Mouse (Mus musculus): ENCODE data around the gene Gm10647.
"Not testable (repeated sequence)": the region's sequence is repeated elsewhere in the genome, so short reads cannot be mapped to it uniquely, and the experiment has no call there.

Gm10647 gene

GRCm38 (mm10) chr9:66796739-66797138 is at the start of gene Gm10647:
Gene Gm10647 (plus strand): TSS chr9:66797039.
- no peak for DNase-seq (ENCODE audit: low read depth)

- no peak for DNase-seq (ENCODE audit: low read depth)
Observed at GRCm38 (mm10) chr9:66748390-66748789, 48.4 kb upstream of the Gm10647 start.

GRCm38 (mm10) chr9:66752849-66753248 is 44.0 kb upstream of the Gm10647 start:
- no peak for DNase-seq (ENCODE audit: low read depth)

- DNase-seq (ENCODE audit: low read depth), result no peak
Observed at GRCm38 (mm10) chr9:66760991-66761390, 35.8 kb upstream of the Gm10647 start.

GRCm38 (mm10) chr9:66768721-66769120 is 28.1 kb upstream of the Gm10647 start:
- DNase-seq (ENCODE audit: low read depth), result no peak

- DNase-seq (ENCODE audit: low read depth), result no peak
Observed at GRCm38 (mm10) chr9:66769275-66769674, 27.6 kb upstream of the Gm10647 start.

- no peak for DNase-seq (ENCODE audit: low read depth)
Observed at GRCm38 (mm10) chr9:66770701-66771100, 26.1 kb upstream of the Gm10647 start.

- peak; percentile 16 for DNase-seq (ENCODE audit: low read depth)
Observed at GRCm38 (mm10) chr9:66784552-66784951, 12.3 kb upstream of the Gm10647 start.

GRCm38 (mm10) chr9:66787821-66788220 is 9.0 kb upstream of the Gm10647 start:
- DNase-seq (ENCODE audit: low read depth), result peak; percentile 63

- no peak for DNase-seq (ENCODE audit: low read depth)
Observed at GRCm38 (mm10) chr9:66794629-66795463, 2.0 kb upstream of the Gm10647 start.

- DNase-seq (ENCODE audit: low read depth), result peak; percentile 97
Observed at GRCm38 (mm10) chr9:66795464-66796324, 1.1 kb upstream of the Gm10647 start, which contains the start of gene Aph1b. Gene Aph1b (minus strand): TSS chr9:66795490.

- DNase-seq (ENCODE audit: low read depth), result no peak
Observed at GRCm38 (mm10) chr9:66801947-66802346, 5.1 kb downstream of the Gm10647 start.

GRCm38 (mm10) chr9:66805951-66806350 is 9.1 kb downstream of the Gm10647 start:
- not testable (repeated sequence) for DNase-seq (ENCODE audit: low read depth)

- DNase-seq (ENCODE audit: low read depth), result no peak
Observed at GRCm38 (mm10) chr9:66813392-66813791, 16.6 kb downstream of the Gm10647 start.

- peak; percentile 48 for DNase-seq (ENCODE audit: low read depth)
Observed at GRCm38 (mm10) chr9:66820996-66821395, 24.2 kb downstream of the Gm10647 start.

GRCm38 (mm10) chr9:66822255-66822654 is 25.4 kb downstream of the Gm10647 start:
- DNase-seq (ENCODE audit: low read depth), result not testable (repeated sequence)

GRCm38 (mm10) chr9:66825990-66826389 is 29.2 kb downstream of the Gm10647 start:
- peak; percentile 79 for DNase-seq (ENCODE audit: low read depth)

- DNase-seq (ENCODE audit: low read depth), result peak; percentile 20
Observed at GRCm38 (mm10) chr9:66832366-66832908, 35.6 kb downstream of the Gm10647 start.

- DNase-seq (ENCODE audit: low read depth), result no peak
Observed at GRCm38 (mm10) chr9:66833851-66834250, 37.0 kb downstream of the Gm10647 start.

GRCm38 (mm10) chr9:66834318-66835096 is 37.7 kb downstream of the Gm10647 start, which contains the start of gene Aph1c:
Gene Aph1c (minus strand): TSS chr9:66834726.
- peak; percentile 99 for DNase-seq (ENCODE audit: low read depth)

- no peak for DNase-seq (ENCODE audit: low read depth)
Observed at GRCm38 (mm10) chr9:66835097-66835480, 38.2 kb downstream of the Gm10647 start.

GRCm38 (mm10) chr9:66846822-66847221 is 50.0 kb downstream of the Gm10647 start:
- DNase-seq (ENCODE audit: low read depth), result no peak

Data from naive thymus-derived CD4-positive, alpha-beta T cell, adult 2 months (primary cell).